Mouse (Mus musculus) ES-Bruce4 (cell line): ENCODE measurements around the gene Ncs1.

ENCODE experiments used
- CTCF ChIP-seq: IDR thresholded peaks from one replicate; pipeline ENCODE4 v1.8.1; 2011; ENCODE audit warnings: low read depth, low read length
- EP300 ChIP-seq: IDR thresholded peaks from 2 replicates; pipeline ENCODE4 v1.6.1; 2011; ENCODE audit warnings: low read depth, low read length; ENCODE audit not compliant: insufficient read depth
- POLR2A ChIP-seq: IDR thresholded peaks from one replicate; pipeline ENCODE4 v1.8.1; 2011; ENCODE audit warnings: low read length; ENCODE audit not compliant: insufficient read depth

DNA sequence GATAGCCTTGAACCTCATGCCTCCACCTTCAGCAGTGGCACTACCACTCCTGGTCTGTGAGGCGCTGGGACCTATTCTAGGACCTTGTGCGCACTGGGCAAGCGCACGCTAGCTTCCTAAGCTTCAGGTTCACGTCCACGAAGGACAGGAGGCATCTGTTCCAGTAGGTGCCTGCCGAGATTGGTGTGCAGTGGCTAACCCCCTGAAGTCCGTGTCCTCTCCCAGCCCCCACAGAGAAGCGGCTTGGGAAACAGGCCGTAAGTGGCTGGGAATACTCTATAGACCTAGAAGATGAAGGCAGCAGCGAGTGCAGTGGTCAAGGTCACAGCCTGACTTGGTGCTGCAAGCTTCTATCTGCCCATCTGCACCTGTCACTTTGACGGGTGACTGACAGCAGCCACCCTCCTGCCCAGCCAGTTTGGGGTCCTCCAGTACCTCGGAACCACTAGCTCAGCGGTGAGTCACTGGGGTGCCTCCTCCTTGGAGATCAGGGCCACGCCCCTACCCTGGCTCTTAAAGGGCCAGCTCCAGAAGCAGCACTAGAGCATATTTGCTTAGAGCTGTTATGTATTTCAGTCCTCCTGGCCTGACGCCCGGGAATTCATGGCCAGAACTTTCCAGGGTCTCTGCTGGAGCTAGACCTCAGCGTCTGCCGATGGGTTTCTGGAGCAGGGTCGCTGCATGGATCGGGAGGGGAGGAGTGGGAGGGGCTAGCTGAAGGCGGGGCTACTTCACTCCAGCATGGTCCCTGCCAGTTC, 13.2 kb downstream of the Ncs1 start:
- no peak for TF ChIP-seq EP300
- no peak for TF ChIP-seq POLR2A
- TF ChIP-seq CTCF = no peak
